Mouse (Mus musculus) erythroblast, embryonic 14.5 days (primary cell): Measurements from ENCODE around the gene Nepn.

Source experiments
- GATA1 ChIP-seq: IDR thresholded peaks from 2 replicates; pipeline ENCODE4 v1.6.1; 2012; ENCODE audit warnings: low read length, inconsistent platforms, mixed read lengths
- TAL1 ChIP-seq: IDR thresholded peaks from 3 replicates; pipeline ENCODE4 v1.6.1; 2012; ENCODE audit warnings: low read length, inconsistent platforms, mixed read lengths

DNA sequence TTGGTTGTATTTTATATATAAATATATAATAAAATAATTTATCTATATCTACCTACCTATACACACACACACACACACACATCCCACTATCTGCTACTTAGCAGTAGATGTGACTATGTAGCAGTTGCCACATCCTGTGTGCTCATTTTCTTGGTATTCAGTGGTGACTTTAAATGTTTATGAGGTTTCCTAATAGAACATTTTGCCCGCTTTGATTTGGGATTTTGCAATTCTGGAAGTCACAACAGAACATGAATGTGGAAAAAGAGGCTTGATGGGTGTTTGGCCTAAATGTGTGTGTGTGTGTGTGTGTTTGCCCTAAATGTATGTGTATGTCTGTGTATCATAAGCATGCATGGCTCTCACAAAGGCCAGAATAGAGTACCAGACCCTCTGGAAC is 5.2 kb upstream of the Nepn start:
- TF ChIP-seq GATA1 (no peak), TAL1 (no peak)
